Mouse (Mus musculus) ES-E14 (cell line): ENCODE data around the gene Il25. TPM values are rescaled to one million over a fixed set of nuclear protein-coding genes. Genes with fewer than 3 reads are reported as not detected.
"Not testable (repeated sequence)": the region's sequence is repeated elsewhere in the genome, so short reads cannot be mapped to it uniquely, and the experiment has no call there.

ENCODE experiments used
- DNase-seq: peaks from one replicate; pipeline ENCODE4 v3.0.0-alpha.2; 2013; ENCODE audit warnings: low read depth, low spot score
- H3K27ac ChIP-seq: 2 replicates; pipeline ENCODE4 v1.5.1; 2012; ENCODE audit warnings: low read depth, mild to moderate bottlenecking, low read length, moderate library complexity, mixed read lengths; ENCODE audit not compliant: poor library complexity, insufficient read depth, severe bottlenecking
- H3K36me3 ChIP-seq: 2 replicates; pipeline ENCODE4 v1.6.1; 2012; ENCODE audit warnings: mild to moderate bottlenecking, low read length, moderate library complexity, mixed read lengths; ENCODE audit not compliant: control insufficient read depth, poor library complexity, insufficient read depth, severe bottlenecking
- H3K4me1 ChIP-seq, 2 experiments: fragments of 150-350 bp in 1 of 2; sonication (generic) in 1 of 2; 2 replicates each; pipeline ENCODE4 v1.6.1; 2012; ENCODE audit warnings: low read length in 2 of 2, mild to moderate bottlenecking in 1 of 2, mixed read lengths in 1 of 2; ENCODE audit not compliant: control insufficient read depth in 2 of 2, insufficient read depth in 2 of 2, poor library complexity in 1 of 2
- H3K4me3 ChIP-seq, 2 experiments: fragments of 150-350 bp in 1 of 2; sonication (generic) in 1 of 2; 2 replicates each; pipeline ENCODE4 v1.5.1; 2012; ENCODE audit warnings: low read length in 2 of 2, low read depth in 1 of 2, mild to moderate bottlenecking in 1 of 2, mixed read lengths in 1 of 2; ENCODE audit not compliant: insufficient read depth in 1 of 2, poor library complexity in 1 of 2, severe bottlenecking in 1 of 2
- H3K9ac ChIP-seq: 2 replicates; pipeline ENCODE4 v1.6.1; 2012; ENCODE audit warnings: low read depth, mild to moderate bottlenecking, low read length, mixed read lengths; ENCODE audit not compliant: poor library complexity, insufficient read depth, severe bottlenecking
- H3K9me3 ChIP-seq: fragments of 150-350 bp; sonication (generic); 2 replicates; pipeline ENCODE4 v1.6.1; 2012; ENCODE audit warnings: low read depth, mild to moderate bottlenecking, low read length; ENCODE audit not compliant: control insufficient read depth, insufficient read depth
- CHD2 ChIP-seq: IDR thresholded peaks from 2 replicates; pipeline ENCODE4 v1.6.1; 2014; ENCODE audit warnings: mild to moderate bottlenecking, low read depth, low read length, inconsistent platforms
- HCFC1 ChIP-seq: IDR thresholded peaks from 2 replicates; pipeline ENCODE4 v1.6.1; 2012; ENCODE audit warnings: low read length, inconsistent platforms, borderline replicate concordance; ENCODE audit not compliant: insufficient read depth
- MAFK ChIP-seq: IDR thresholded peaks from 2 replicates; pipeline ENCODE4 v1.6.1; 2014; ENCODE audit warnings: mild to moderate bottlenecking, low read depth, low read length, inconsistent platforms; ENCODE audit not compliant: insufficient read depth
- ZC3H11A ChIP-seq: IDR thresholded peaks from 2 replicates; pipeline ENCODE4 v1.6.1; 2012; ENCODE audit warnings: low read depth, mild to moderate bottlenecking, inconsistent platforms, low read length, borderline replicate concordance
- ZNF384 ChIP-seq: IDR thresholded peaks from 2 replicates; pipeline ENCODE4 v1.6.1; 2012; ENCODE audit warnings: low read depth, low read length, inconsistent platforms
- in situ Hi-C, 2 experiments: fragments of 600-800 bp; cut with MboI; formaldehyde crosslinking; loops; one replicate each; pipeline ENCODE4 v1.15.1; 2025; ENCODE audit warnings: low sequenced_read_pairs in 2 of 2, inconsistent platforms in 1 of 2; ENCODE audit not compliant: unreplicated experiment in 2 of 2
- total RNA-seq: library from RNA; depleted of rRNA; stranded (reverse); fragments of 300-350 nt; gene quantifications from 2 replicates; pipeline ENCODE4 v1.2.3, GENCODE M21; 2012

Gene Il25
- total RNA-seq, 1 experiment: 0.27 TPM

DNA sequence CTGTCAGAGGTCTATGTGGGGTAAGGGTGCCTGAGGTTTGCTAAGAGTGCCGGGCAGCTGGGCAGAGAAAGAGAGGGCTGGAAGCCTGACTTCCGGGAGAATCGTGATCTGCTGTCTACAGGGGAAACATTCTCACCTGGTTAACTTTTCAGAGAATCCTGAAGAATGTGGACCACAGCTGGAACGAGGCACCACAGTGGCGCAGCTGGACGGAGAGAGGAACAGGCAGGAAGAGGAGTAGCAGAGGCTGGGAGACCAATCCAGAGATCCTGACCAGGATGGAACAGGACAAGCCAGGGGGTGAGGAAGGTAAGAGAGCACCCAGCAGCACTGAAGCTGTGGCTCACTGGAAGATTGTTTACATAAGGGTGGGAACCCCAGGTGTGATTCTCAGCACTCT is 33.1 kb downstream of the Il25 start:
- Histone ChIP-seq H3K9ac (no peak overlapping the region), H3K36me3 (no peaks in the 10 kb centered on the region), H3K4me3 (no peak overlapping the region), H3K27ac (no peak overlapping the region), H3K4me1 (no peaks in the 10 kb centered on the region), H3K9me3 (no peaks in the 10 kb centered on the region)
- TF ChIP-seq CHD2 (no peak), HCFC1 (no peak), ZC3H11A (no peak), MAFK (no peak), ZNF384 (no peak)
- in situ Hi-C loops: no loop called here
- DNase-seq: no peak

DNA sequence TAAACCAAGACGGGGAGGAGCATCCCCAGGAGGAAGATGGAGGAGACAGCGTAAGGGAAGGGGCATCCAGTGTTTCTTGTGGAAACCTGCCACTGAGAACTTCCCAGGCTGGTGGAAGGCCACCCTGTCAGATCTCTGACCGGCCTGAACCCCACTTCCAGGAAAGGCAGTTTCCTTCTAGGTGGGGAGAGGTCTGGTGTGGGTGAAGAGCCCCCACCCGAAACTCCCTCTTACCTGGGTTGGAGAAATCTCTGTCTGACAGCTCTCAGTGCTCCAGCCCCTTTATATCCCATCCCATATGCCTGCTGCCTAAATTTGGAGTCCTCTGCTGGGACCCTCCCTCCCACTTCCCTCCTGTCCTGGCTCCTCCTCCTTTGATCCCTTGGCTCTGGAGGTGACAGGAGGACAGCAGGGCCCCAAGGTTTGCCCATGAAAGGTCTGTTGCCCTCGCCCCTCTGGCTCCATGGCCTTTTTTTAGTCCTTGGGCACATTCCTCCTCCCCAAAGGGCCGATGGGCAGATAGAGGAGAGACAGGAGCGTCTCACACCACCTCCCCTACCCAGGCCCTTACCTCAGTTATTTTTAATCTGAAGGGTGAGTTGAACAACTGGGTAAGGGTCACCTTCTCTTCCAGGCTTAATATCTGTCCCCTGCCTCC is 34.0 kb downstream of the Il25 start, which contains the start of gene Myh6:
Gene Myh6, minus strand, starts transcription at position 608 of the 658 bp plus-strand sequence.
- no peak within 1 kb of the TSS for H3K9ac ChIP-seq
- in situ Hi-C loops: no loop called here
- H3K27ac ChIP-seq: no peak within 1 kb of the TSS
- no peak for DNase-seq
- H3K9me3 ChIP-seq: no peaks in the 10 kb centered on the region
- TF ChIP-seq MAFK: no peak
- TF ChIP-seq ZNF384: no peak
- TF ChIP-seq CHD2: no peak
- no peak for TF ChIP-seq ZC3H11A
- no peak for TF ChIP-seq HCFC1
- no peaks in the 10 kb centered on the region for H3K36me3 ChIP-seq
- H3K4me1 ChIP-seq: no peaks in the 10 kb centered on the region
- no peak within 1 kb of the TSS for H3K4me3 ChIP-seq

- H3K27ac ChIP-seq: no peak overlapping the region
- no peak for DNase-seq
- H3K9me3 ChIP-seq: no peaks in the 10 kb centered on the region
- no peak overlapping the region for H3K4me3 ChIP-seq
- no peaks in the 10 kb centered on the region for H3K4me1 ChIP-seq
- H3K36me3 ChIP-seq: no peaks in the 10 kb centered on the region
- H3K9ac ChIP-seq: no peak overlapping the region
- TF ChIP-seq ZC3H11A: no peak
- no peak for TF ChIP-seq CHD2
- no peak for TF ChIP-seq MAFK
- no peak for TF ChIP-seq HCFC1
- TF ChIP-seq ZNF384: no peak
- in situ Hi-C loops: no loop called here
Measured at GRCm38 (mm10) chr14:54967874-54968273, 35.4 kb downstream of the Il25 start.

DNA sequence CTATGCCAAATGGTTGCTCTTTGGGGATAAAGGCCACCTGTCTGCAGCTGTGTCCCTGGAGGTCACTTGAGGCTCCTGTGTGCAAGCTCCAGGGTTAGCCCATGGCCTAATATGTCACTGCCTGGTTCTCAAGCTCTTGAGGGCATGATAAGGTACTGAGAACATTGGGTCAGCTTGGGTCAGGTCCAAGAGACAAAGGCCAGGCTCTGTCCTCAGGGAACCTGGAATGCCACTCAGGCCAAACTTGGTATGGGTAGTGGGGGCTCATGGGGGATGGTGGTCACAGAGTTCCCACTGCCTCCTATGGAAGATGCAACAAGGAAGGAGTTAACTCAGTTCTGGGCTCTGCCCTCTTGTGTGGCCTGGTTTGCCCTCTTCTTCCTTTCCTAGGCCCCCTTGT is 35.8 kb downstream of the Il25 start:
- Histone ChIP-seq H3K9me3 (no peaks in the 10 kb centered on the region), H3K4me3 (no peak overlapping the region), H3K4me1 (no peaks in the 10 kb centered on the region), H3K27ac (no peak overlapping the region), H3K9ac (no peak overlapping the region), H3K36me3 (no peaks in the 10 kb centered on the region)
- in situ Hi-C loops: no loop called here
- DNase-seq: no peak
- TF ChIP-seq HCFC1 (no peak), ZC3H11A (no peak), CHD2 (no peak), MAFK (no peak), ZNF384 (no peak)

DNA sequence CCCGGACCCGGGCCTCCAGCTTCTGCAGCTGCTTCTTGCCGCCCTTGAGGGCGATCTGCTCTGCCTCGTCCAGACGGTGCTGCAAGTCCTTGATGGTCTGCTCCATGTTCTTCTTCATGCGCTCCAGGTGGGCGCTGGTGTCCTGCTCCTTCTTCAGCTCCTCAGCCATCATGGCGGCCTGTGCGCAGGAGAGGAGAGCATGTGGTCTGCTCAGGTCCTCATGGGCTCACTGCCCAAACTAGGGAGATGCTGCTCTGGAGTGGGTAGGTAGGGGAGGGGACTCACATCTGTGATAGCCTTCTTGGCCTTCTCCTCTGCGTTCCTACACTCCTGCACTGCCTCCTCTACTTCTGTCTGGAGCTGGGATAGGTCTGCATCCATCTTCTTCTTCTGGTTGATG is 40.3 kb downstream of the Il25 start:
- H3K4me3 ChIP-seq, H3K27ac ChIP-seq, H3K36me3 ChIP-seq, DNase-seq, in situ Hi-C loops, H3K9me3 ChIP-seq, H3K4me1 ChIP-seq, H3K9ac ChIP-seq: not testable (repeated sequence)
